Mouse (Mus musculus): ENCODE measurements around the gene Mpv17. TPM values are rescaled to one million over a fixed set of nuclear protein-coding genes. Genes with fewer than 3 reads are reported as not detected.

The Mpv17 gene
- total RNA-seq, 2 experiments from 2014 or later = 55.0 to 59.0 TPM

DNA sequence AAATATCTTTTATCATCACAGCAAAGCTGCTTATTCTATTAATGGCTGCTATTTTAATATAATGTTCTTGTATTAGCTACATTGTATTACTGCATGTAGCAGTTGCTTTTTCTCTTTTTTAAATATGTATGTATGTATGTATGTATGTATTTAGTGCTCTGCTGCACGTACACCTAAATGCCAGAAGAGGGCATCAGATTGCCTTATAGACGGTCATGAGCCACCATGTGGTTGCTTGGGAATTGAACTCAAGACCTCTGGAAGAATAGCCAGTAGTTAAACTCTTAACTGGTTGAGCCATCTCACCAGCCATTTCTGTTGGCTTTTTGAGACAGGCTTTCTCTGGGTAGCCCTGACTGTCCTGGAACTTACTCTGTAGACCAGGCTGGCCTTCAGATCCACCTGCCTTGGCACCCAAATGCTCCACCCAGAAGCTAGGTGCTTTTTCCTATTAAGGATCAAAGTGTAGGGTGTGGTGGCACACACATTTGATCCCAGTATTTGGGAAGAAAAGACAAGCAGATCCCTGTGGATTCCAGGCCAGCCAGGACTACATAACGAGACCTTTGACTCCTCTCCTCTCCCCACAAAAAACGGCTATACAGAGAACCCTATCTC, 34.3 kb upstream of the Mpv17 start:
- DNase-seq (ENCODE audit: extremely low spot score in 1 of 2, low spot score in 1 of 2) = no peak

DNA sequence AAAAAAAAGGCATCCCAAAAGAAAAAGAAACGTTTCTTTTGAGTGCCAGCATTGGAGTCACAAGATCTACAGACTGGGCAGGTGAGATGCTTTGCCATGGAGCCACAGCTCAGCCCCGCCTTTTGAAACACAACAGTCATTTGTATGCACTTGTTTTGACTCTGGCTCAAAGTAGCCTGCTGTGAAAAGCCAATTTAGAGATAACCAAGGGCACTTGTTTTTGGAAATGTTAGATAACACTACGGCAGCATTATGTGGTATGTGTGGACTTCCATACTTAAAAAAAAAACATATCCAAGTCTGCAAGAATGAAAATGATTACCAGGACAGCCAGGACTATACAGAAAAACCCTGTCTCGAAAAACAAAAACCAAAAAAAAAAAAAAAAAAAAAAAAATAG, 29.6 kb upstream of the Mpv17 start:
- DNase-seq (ENCODE audit: extremely low spot score in 1 of 2, low spot score in 1 of 2) = no peak

DNA sequence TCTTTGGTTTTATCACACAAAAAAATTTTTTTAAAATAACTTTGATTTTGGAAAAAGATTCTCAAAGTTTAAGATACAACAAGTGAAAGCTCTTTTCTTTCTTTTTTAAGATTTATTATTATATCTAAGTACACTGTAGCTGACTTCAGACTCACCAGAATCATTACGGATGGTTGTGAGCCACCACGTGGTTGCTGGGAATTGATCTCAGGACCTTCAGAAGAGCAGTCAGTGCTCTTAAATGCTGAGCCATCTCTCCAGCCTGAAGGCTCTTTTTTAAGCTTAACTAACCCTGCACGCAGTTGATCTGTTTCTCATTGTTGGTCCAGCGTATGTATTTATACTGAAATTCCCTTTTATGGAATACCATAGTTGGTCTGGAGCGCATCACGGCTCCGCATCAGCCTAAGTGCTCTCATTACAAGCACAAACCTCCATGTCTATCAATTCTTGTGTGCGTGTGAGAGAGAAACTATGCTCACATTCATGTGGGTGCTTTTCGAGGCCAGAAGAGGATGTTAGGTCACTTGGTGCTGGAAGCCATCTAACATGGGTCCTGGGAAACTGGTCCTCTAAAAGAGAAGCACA, 27.2 kb upstream of the Mpv17 start:
- DNase-seq (ENCODE audit: extremely low spot score in 1 of 2, low spot score in 1 of 2) = no peak

- peak; percentile 93 for DNase-seq (ENCODE audit: extremely low spot score in 1 of 2, low spot score in 1 of 2)
Measured at GRCm38 (mm10) chr5:31179766-31180630, 25.9 kb upstream of the Mpv17 start, which contains the start of the genes Gm29609 and Gtf3c2. Gene Gm29609, minus strand, starts transcription at chr5:31179911. Gene Gtf3c2, minus strand, starts transcription at chr5:31180144.

DNA sequence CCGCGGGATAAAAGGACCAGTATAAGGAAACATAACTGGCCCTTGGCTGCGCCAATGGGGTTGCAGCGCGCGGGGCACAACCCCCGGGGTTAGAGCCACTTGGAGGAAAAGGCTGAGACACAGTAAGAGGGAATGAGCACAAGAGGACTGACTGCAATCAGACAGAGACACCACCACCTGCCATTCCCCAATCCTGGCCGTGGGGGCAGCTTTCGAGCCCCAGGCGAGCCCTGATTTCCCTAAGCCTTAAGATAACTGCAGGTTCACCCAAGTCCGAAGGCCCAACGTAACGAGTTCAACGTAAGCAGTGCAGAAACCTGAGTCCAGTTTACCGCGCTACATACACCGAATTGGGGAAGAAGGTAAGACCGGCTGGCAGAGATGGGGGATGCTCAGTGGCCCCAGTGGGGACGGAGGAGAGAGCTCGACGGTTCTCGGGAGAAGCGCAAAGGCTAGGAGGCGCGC, 25.3 kb upstream of the Mpv17 start:
- DNase-seq (ENCODE audit: extremely low spot score in 1 of 2, low spot score in 1 of 2) = no peak

- no peak for DNase-seq (ENCODE audit: extremely low spot score in 1 of 2, low spot score in 1 of 2)
Measured at GRCm38 (mm10) chr5:31168630-31169029, 14.6 kb upstream of the Mpv17 start.

- no peak for DNase-seq (ENCODE audit: extremely low spot score in 1 of 2, low spot score in 1 of 2)
Measured at GRCm38 (mm10) chr5:31164878-31165277, 10.8 kb upstream of the Mpv17 start.

DNA sequence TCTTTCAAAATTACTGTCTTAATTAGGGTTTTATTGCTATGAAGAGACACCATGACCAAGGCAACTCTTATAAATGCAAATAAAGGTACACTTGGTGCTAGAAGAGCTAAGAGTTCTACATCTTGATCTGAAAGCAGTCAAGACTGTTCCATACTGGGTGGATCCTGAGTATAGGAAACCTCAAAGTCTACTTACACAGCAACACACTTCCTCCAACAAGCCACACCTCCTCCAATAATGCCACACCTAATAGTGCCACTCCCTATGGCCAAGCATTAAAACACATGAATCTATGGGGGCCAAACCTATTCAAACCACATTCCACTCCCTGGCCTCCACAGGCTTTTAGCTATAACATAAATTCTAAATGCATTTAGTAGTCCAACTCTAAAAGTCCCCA, 8.4 kb upstream of the Mpv17 start:
- no peak for DNase-seq (ENCODE audit: extremely low spot score in 1 of 2, low spot score in 1 of 2)

DNA sequence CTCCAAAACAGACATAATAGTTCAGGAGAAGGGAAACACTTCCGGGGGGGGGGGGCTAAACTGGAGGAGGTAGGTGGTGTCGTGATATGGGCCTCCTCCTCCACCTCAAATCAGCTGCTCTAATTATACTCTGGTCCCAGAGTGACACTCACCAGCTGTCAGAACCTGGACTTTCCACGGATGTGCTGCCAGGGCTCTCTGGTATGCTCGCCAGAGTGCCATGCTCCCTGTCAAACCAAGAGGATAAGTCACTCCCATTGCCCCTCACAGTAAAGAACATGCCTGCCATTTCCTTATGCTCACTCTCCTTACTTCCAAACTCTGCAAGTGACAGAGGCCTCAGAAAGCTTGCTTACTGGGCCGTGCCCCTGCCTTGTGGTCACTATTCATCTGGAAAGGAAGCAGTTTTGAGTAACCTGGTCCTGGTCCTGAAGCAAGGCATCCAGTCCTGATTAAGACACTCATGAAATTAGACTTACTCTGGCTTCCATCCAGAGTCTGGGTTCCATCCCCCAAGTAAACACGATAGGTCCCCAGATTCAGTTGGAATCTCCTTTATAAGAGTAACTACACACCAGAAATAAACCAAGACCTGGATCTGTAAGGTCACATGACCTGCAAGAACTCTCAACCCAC, 417 bp downstream of the Mpv17 start:
- peak in 1 of 2 experiments; percentile 12 for DNase-seq (ENCODE audit: extremely low spot score in 1 of 2, low spot score in 1 of 2)

- no peak for DNase-seq (ENCODE audit: extremely low spot score in 1 of 2, low spot score in 1 of 2)
Measured at GRCm38 (mm10) chr5:31151746-31152145, 2.3 kb downstream of the Mpv17 start.

GRCm38 (mm10) chr5:31149781-31150180, 4.3 kb downstream of the Mpv17 start:
- no peak for DNase-seq (ENCODE audit: extremely low spot score in 1 of 2, low spot score in 1 of 2)

DNA sequence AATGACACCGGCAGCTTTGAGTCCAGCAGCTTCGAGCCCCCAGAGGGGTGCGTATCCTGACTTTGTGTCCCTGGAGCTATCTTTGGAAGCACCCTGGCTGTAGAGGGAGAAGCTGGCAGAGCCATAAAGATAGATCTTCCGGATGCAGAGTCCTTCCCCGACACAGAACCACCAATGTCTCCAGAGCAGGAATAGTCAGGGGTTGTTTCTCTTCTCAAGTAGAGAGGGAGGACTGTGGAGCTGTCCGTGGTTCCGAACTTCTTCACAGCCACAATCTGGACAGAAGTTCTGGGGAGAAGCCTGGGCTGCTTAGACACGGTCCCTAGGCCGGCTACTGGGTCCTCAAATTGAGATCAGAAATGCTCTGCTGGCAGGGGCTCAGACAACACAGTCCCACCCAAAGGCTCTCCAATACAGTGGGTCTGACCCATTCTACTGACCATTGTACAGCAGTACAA, 15.1 kb downstream of the Mpv17 start:
- no peak for DNase-seq (ENCODE audit: extremely low spot score in 1 of 2, low spot score in 1 of 2)

- DNase-seq (ENCODE audit: extremely low spot score in 1 of 2, low spot score in 1 of 2) = peak in 1 of 2 experiments; percentile 10
Measured at GRCm38 (mm10) chr5:31138241-31138967, 15.6 kb downstream of the Mpv17 start, which contains the start of gene Ucn. Gene Ucn, minus strand, starts transcription at chr5:31138829.

DNA sequence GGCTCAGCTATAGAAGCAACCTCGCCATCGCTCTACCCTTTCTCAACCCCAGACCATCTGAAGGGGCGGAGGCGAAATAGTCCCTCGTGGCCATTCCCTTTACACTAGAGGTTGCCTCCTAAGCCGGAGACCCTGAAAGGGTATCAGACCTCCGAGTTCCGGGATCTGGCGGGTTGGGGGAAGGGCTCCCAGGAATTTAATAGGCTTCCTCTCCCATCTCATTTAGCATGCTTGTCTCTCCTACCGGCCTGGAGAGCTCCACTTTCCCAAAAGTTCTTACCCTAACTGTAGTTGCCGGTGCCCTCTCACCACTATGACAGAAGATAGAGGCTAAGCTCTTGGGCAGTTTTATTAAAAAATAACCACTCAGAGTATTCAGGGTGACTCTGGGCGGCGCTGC, 16.4 kb downstream of the Mpv17 start:
- no peak for DNase-seq (ENCODE audit: extremely low spot score in 1 of 2, low spot score in 1 of 2)

GRCm38 (mm10) chr5:31136730-31137424, 17.2 kb downstream of the Mpv17 start:
- no peak for DNase-seq (ENCODE audit: extremely low spot score in 1 of 2, low spot score in 1 of 2)

DNA sequence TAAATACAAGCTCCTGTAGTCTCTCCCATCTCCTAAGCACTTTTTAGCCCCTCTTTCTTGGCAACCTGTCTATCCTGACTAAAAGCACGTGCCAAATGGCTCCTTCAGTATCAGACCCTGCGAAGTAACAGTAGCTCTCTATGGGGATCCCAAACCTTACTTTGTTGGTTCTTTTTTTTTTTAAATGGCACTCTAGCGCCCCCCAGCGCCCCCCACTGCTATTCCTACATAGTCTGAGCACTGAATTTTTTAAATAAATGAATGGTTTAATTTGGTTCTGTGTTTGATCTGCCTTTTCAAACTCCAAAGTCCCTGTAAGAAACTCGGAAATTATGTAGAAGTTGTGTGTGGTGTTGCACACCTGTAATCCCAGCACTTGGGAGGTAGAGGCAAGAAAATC, 28.0 kb downstream of the Mpv17 start:
- peak in 1 of 2 experiments; percentile 16 for DNase-seq (ENCODE audit: extremely low spot score in 1 of 2, low spot score in 1 of 2)

DNA sequence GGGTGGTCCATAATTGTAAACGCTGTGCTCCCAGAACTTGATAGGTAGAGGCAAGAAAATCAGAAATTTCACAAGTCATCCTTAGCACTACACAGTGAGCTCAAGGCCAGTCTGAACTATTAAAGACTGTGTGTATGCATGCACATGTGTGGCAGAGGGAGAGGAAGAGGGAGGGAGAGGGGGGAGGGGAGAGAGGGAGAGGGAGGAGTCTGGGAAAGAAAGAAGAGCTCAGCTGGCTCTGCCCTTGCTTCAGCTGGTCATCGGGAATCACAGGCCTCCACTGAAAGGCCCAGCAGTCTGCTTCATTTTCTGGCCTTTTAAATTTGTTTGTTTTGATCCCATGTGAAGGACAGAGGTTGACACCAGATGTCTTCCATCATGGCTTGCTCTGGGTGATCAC, 30.6 kb downstream of the Mpv17 start:
- no peak for DNase-seq (ENCODE audit: extremely low spot score in 1 of 2, low spot score in 1 of 2)

DNA sequence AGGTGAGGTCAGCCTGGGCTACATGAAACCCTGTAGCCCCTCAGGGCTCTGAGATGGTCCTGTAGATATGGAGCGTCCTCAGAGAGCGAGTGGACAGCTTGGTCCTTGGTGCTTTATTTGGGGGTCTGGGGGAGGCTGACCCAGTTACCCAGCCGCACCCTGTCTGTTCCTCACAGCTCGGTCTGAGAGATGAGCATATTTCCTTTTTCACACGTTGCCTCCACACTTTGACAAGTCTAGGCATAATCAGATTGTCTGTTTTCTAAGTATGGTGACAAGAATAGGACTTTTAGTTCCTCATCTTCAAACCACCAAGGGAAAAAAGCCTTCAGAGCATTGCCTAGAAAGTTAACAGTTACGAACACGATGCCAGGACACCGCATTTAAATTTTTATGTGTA, 32.9 kb downstream of the Mpv17 start:
- no peak for DNase-seq (ENCODE audit: extremely low spot score in 1 of 2, low spot score in 1 of 2)

DNA sequence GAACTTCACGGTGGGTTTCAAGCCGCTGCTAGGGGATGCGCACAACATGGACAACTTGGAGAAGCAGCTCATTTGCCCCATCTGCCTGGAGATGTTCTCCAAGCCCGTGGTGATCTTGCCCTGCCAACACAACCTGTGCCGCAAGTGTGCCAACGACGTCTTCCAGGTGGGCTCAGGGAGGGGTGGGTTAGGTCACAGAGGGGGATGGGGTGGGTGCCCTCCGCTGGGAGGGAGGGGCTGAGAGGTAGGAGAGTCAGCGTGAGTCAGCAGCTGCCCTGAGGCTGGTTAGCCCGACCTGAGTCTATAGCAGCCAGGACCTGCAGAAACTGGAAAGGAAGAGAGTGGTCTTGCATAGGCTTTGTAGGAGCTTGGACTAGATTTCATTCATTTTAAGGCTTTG, 37.1 kb downstream of the Mpv17 start:
- DNase-seq (ENCODE audit: extremely low spot score in 1 of 2, low spot score in 1 of 2) = no peak

Measured in layer of hippocampus, postnatal 25 days (tissue).